Mouse (Mus musculus) neural tube, embryonic 14.5 days (tissue): ENCODE data around the gene Pou6f1. TPM values are rescaled to one million over a fixed set of nuclear protein-coding genes. Genes with fewer than 3 reads are reported as not detected.

Experiments used
- ATAC-seq: fragments of 200-750 bp; cut with Nextera tagmentation; 2 replicates; pipeline ENCODE4 v1.8.0; 2017; ENCODE audit warnings: low read depth, mild to moderate bottlenecking, moderate TSS enrichment, moderate library complexity
- H3K27ac ChIP-seq: fragments of 300-500 bp; sonication (generic); 2 replicates; pipeline ENCODE4 v1.5.1; 2014; ENCODE audit warnings: low read depth, mild to moderate bottlenecking, control low read depth, low read length, moderate library complexity, mixed read lengths
- H3K27me3 ChIP-seq: fragments of 300-500 bp; sonication (generic); 2 replicates; pipeline ENCODE4 v1.6.1; 2014; ENCODE audit warnings: low read length; ENCODE audit not compliant: control insufficient read depth, insufficient read depth
- H3K36me3 ChIP-seq: fragments of 300-500 bp; sonication (generic); 2 replicates; pipeline ENCODE4 v1.6.1; 2014; ENCODE audit warnings: low read length, mixed read lengths; ENCODE audit not compliant: control insufficient read depth, insufficient read depth
- H3K4me1 ChIP-seq: fragments of 300-500 bp; sonication (generic); 2 replicates; pipeline ENCODE4 v1.6.1; 2014; ENCODE audit warnings: low read length; ENCODE audit not compliant: control insufficient read depth, insufficient read depth
- H3K4me2 ChIP-seq: fragments of 300-500 bp; sonication (generic); 2 replicates; pipeline ENCODE4 v1.6.1; 2014; ENCODE audit warnings: mild to moderate bottlenecking, low read depth, low read length, control low read depth
- H3K4me3 ChIP-seq: fragments of 300-500 bp; sonication (generic); 2 replicates; pipeline ENCODE4 v1.5.1; 2014; ENCODE audit warnings: low read depth, low read length, control low read depth, mixed read lengths
- H3K9ac ChIP-seq: fragments of 300-500 bp; sonication (generic); replicated peaks from 2 replicates; pipeline ENCODE4 v1.6.1; 2014; ENCODE audit warnings: low read depth, mild to moderate bottlenecking, control low read depth, low read length, mixed read lengths
- H3K9me3 ChIP-seq: fragments of 300-500 bp; sonication (generic); 2 replicates; pipeline ENCODE4 v1.6.1; 2016; ENCODE audit warnings: low read length; ENCODE audit not compliant: control insufficient read depth
- WGBS: fragments of 180-500 bp; shearing (Covaris S2); extraction: QIAGEN DNeasy Blood & Tissue Kit; methylation state at CpG from one replicate; pipeline ENCODE4 v1.1.7; 2014; 5-methylcytosine and 5-hydroxymethylcytosine counted together
- polyA plus RNA-seq: library from polyadenylated mRNA; unstranded; fragments of >200 nt; fragmentation: Nextera tagmentation; extraction: Ambion mirVana; gene quantifications from 2 replicates; pipeline ENCODE4 v1.2.1, GENCODE M21; 2014

Pou6f1 gene
- polyA plus RNA-seq, 1 experiment from 2014 or later, result 49.7 TPM

GRCm38 (mm10) chr15:100574378-100574777 lies 25.4 kb downstream of the Pou6f1 start:
- H3K27ac ChIP-seq, result no peak overlapping the region

GRCm38 (mm10) chr15:100573946-100574345 lies 25.8 kb downstream of the Pou6f1 start:
- H3K36me3 ChIP-seq, result peaks cover 15% of the 10 kb centered on the region; the same call in 1 of the 2 replicates
- no peaks in the 10 kb centered on the region for H3K4me1 ChIP-seq
- no peak overlapping the region for H3K27ac ChIP-seq
- H3K9me3 ChIP-seq, result no peaks in the 10 kb centered on the region
- 65% methylated on average over 6 of the region's 6 CpGs for WGBS
- 0 out of 2 replicates have a peak overlapping the region, but pooled peaks have one; percentile 7 for H3K9ac ChIP-seq
- no peaks in the 10 kb centered on the region for H3K27me3 ChIP-seq
- no peak overlapping the region for H3K4me3 ChIP-seq
- H3K4me2 ChIP-seq, result no peak overlapping the region
- ATAC-seq, result no peak

More at GRCm38 (mm10) chr15:100574378-100574777, 25.4 kb downstream of the Pou6f1 start:
- Histone ChIP-seq H3K4me1 (no peaks in the 10 kb centered on the region), H3K9ac (no peak overlapping the region), H3K9me3 (no peaks in the 10 kb centered on the region), H3K4me2 (no peak overlapping the region), H3K27me3 (no peaks in the 10 kb centered on the region), H3K4me3 (no peak overlapping the region), H3K36me3 (peaks cover 18% of the 10 kb centered on the region; the same call in 1 of the 2 replicates)
- ATAC-seq, result no peak
- 86% methylated on average over 2 of the region's 2 CpGs for WGBS

DNA sequence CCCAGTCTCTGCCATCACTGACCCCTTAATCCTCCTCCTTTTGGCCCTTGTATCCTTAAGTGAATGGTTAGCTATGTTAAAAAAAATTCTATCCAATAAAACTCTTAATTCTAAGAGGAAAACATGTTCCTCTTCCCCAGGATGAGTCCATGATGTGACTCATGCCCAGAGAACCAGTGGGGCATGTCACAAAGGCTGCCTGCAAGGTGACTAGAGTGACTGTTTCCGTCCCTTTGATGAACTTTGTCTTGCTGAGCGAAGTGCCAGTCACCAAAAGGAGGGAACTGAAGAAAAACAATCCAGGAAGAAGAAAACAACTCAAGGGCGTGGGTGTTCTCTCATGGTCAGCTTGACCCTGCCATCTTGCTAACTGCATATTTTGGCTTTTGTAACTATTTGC lies 30.5 kb downstream of the Pou6f1 start:
- H3K9me3 ChIP-seq, result no peaks in the 10 kb centered on the region
- no peak overlapping the region for H3K9ac ChIP-seq
- no peak for ATAC-seq
- 77% methylated on average over 3 of the region's 3 CpGs for WGBS
- H3K4me3 ChIP-seq, result no peak overlapping the region
- H3K4me2 ChIP-seq, result no peak overlapping the region
- no peaks in the 10 kb centered on the region for H3K4me1 ChIP-seq
- H3K27ac ChIP-seq, result no peak overlapping the region
- no peaks in the 10 kb centered on the region for H3K36me3 ChIP-seq
- no peaks in the 10 kb centered on the region for H3K27me3 ChIP-seq

- WGBS, result 63% methylated on average over 2 of the region's 2 CpGs
- no peak for ATAC-seq
Observed at GRCm38 (mm10) chr15:100566531-100566930, 33.3 kb downstream of the Pou6f1 start.

GRCm38 (mm10) chr15:100557705-100558433 lies 41.9 kb downstream of the Pou6f1 start:
- no peak for ATAC-seq
- H3K27ac ChIP-seq, result no peak overlapping the region
- no peaks in the 10 kb centered on the region for H3K36me3 ChIP-seq
- H3K4me1 ChIP-seq, result no peaks in the 10 kb centered on the region
- H3K27me3 ChIP-seq, result no peaks in the 10 kb centered on the region
- H3K4me3 ChIP-seq, result no peak overlapping the region
- WGBS, result 78% methylated on average over 5 of the region's 5 CpGs
- H3K9me3 ChIP-seq, result no peaks in the 10 kb centered on the region
- H3K4me2 ChIP-seq, result no peak overlapping the region
- H3K9ac ChIP-seq, result no peak overlapping the region

More at GRCm38 (mm10) chr15:100566531-100566930, 33.3 kb downstream of the Pou6f1 start:
- Histone ChIP-seq H3K9ac (no peak overlapping the region), H3K36me3 (no peaks in the 10 kb centered on the region), H3K4me2 (no peak overlapping the region), H3K4me1 (no peaks in the 10 kb centered on the region), H3K9me3 (no peaks in the 10 kb centered on the region), H3K4me3 (no peak overlapping the region), H3K27me3 (no peaks in the 10 kb centered on the region), H3K27ac (no peak overlapping the region)

- H3K36me3 ChIP-seq, result no peaks in the 10 kb centered on the region
- no peak for ATAC-seq
- no peak overlapping the region for H3K4me3 ChIP-seq
- no peak overlapping the region for H3K4me2 ChIP-seq
- H3K9me3 ChIP-seq, result no peaks in the 10 kb centered on the region
- no peaks in the 10 kb centered on the region for H3K27me3 ChIP-seq
- no peaks in the 10 kb centered on the region for H3K4me1 ChIP-seq
- H3K27ac ChIP-seq, result no peak overlapping the region
- H3K9ac ChIP-seq, result no peak overlapping the region
- WGBS, result 91% methylated on average over 9 of the region's 9 CpGs
Observed at GRCm38 (mm10) chr15:100556378-100556777, 43.4 kb downstream of the Pou6f1 start.

- ATAC-seq, result no peak
- 91% methylated on average over 5 of the region's 5 CpGs for WGBS
- H3K36me3 ChIP-seq, result no peaks in the 10 kb centered on the region
- peaks cover 1% of the 10 kb centered on the region; the same call in 1 of the 2 replicates for H3K4me1 ChIP-seq
- H3K9ac ChIP-seq, result no peak overlapping the region
- no peak overlapping the region for H3K4me3 ChIP-seq
- no peak overlapping the region for H3K4me2 ChIP-seq
- H3K27me3 ChIP-seq, result no peaks in the 10 kb centered on the region
- no peaks in the 10 kb centered on the region for H3K9me3 ChIP-seq
- no peak overlapping the region for H3K27ac ChIP-seq
Observed at GRCm38 (mm10) chr15:100555965-100556364, 43.8 kb downstream of the Pou6f1 start.

GRCm38 (mm10) chr15:100551326-100552307 lies 48.2 kb downstream of the Pou6f1 start, which contains the start of gene Tfcp2:
Gene Tfcp2, minus strand, starts transcription at chr15:100552008.
- Histone ChIP-seq H3K4me3 (peak within 1 kb of the TSS; percentile 89), H3K36me3 (no peaks in the 10 kb centered on the region), H3K9me3 (no peaks in the 10 kb centered on the region), H3K27me3 (no peaks in the 10 kb centered on the region), H3K4me2 (peak within 1 kb of the TSS; percentile 94), H3K4me1 (peaks cover 9% of the 10 kb centered on the region; the same call in 1 of the 2 replicates), H3K27ac (peak within 1 kb of the TSS; percentile 88), H3K9ac (peak within 1 kb of the TSS; percentile 87)
- peak; percentile 100 for ATAC-seq
- under 1% methylated on average over 84 of the region's 84 CpGs for WGBS
